Mouse (Mus musculus) kidney, postnatal 14 days (tissue): ENCODE data around the gene Serpina11.
"Not testable (repeated sequence)": the region's sequence is repeated elsewhere in the genome, so short reads cannot be mapped to it uniquely, and the experiment has no call there.

ENCODE experiments used
- DNase-seq: peaks from one replicate; pipeline ENCODE4 v3.0.0; 2022; ENCODE audit warnings: mixed read lengths

Gene Serpina11

DNA sequence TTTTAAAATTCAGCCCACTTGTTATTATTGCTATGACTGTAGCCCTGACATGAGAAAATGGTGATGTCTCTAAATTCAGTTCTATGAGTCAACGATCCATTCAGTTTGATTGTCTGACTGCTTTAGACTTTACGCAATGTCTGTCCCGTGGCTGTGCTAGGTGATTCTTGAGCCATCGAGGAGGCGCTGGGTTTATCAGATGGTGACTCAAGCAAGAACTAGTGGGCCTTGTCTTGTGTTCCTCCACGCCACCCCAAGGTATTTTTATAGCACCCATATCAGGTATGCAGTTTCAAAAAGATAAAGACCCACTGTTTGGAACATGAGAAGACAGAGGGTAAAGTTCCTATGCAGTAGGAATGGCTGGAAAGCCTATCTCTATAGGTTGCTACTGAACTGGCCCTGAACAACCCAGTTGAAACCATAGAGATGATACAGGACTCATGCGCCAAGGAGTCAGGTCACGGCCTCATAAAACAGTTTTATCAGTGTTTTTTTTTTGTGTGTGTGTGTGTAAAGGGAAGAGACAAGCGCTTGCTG is 20.1 kb downstream of the Serpina11 start:
- DNase-seq, result no peak

DNA sequence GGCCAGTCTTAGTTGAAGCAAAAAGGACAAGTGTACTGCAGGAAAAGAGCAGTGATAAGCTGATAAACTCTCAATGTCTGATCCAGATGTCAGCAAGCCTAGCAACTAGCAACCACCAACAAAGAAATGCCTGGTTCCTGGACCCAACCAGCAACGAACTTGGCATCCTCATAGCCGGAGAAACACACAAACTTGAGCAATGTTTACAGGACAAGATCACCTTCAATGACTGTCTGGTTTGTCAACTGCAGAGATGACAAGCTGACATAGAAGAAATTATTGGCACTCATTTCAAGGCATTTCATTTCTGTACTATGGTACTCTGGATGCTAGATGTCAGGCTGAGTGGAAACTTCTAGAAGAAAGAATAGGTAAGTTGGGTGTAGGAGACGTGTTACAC is 23.0 kb downstream of the Serpina11 start:
- DNase-seq, result no peak

DNA sequence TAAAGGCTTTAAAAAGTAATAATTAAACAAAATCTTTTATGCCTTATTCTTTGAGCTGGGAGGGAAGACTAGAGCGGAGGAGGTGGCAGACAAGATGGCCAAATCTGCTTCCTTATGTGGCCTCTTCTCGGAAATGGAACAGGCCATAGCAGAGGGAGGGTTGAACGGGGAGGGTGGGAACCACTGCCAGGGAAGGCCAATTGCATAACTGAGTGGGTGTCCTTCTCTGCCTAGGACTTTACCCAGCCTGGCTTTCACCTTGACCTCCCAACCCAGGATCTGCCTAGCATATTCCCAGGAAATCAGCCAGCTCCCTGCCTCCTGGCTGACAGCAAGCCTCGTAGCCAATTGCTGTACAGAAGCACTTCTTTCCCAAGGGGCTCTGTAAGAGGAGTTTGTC is 26.5 kb downstream of the Serpina11 start:
- DNase-seq, result no peak

DNA sequence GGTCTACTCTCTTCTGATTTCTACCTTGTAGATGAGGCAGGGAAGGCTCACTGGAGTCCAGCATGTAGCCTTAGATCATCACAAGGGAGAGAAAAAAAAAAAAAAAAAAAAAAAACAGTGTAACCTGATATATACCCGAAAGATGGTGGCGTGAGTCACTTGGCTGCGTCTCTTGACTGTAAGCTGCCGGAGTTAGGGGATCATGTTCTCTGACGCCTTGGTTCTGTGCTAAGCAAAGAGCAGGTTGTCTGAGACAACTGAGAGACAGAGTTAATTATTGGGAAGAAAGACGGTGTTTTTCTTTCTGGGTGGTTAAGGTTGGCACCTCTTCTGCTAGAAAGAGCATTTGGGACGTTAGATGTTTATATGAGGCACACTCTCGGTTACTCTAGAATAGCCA is 26.9 kb downstream of the Serpina11 start:
- DNase-seq, result no peak

DNA sequence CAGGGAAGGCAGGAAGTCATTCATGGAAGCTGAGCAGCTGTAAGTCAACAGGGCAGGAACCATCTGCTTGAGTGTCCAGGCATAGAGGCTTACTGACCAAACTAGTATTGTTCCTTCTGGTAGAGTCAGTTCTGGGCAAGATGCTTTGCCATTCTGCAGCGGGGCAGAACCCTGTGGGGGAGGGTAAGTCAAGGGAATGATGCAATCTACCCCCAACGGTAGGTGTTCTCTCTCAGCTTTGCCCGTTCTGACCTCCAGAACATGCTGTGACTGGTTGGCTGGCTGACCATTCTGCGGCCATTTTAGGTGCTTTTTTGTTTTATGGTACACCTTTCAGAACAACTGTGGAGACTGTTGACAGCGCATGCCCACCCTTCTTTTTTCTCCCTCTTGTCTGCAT is 27.4 kb downstream of the Serpina11 start:
- DNase-seq, result no peak

DNA sequence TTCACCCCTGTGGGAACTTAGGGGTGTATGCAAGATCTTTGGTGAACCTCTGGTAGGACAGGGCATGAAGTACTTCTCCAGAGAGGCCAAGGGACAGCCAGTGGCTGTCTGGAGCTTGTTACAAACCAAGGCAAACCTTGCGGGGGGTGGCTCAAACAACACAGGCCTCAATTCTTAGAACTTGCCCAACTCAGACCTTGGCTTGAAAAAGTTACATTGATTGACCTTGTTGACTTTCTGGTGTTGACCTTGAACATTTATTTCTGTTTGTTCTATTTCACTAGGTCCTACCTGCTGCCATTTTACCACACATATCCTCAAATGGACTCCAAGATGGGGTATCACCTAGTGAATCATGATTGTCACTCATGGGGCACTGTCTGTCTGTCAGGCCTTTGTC is 28.0 kb downstream of the Serpina11 start:
- DNase-seq, result no peak

DNA sequence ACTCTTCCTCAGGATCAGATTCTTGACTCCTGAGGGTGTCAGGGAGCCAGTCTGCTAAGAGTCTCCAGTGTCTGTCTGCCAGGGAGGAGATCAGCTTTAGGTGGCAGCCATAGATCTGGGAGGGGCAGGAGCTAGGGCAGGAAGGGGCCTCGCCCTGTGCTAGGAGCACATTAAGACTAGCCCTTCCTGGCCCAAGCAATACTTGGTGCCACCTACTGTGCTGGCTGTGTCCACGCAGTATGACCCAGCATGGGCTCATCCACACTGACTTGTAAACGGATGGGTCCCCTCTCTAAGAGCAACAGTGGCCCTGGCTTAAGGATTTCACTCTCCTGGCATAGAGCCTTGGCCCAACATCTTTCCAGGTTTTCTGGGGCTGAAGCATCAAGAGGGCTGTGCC is 31.0 kb downstream of the Serpina11 start, which contains the start of gene Serpina1e:
Gene Serpina1e, minus strand, starts transcription at position 178 of the 400 bp plus-strand sequence.
- no peak for DNase-seq

DNA sequence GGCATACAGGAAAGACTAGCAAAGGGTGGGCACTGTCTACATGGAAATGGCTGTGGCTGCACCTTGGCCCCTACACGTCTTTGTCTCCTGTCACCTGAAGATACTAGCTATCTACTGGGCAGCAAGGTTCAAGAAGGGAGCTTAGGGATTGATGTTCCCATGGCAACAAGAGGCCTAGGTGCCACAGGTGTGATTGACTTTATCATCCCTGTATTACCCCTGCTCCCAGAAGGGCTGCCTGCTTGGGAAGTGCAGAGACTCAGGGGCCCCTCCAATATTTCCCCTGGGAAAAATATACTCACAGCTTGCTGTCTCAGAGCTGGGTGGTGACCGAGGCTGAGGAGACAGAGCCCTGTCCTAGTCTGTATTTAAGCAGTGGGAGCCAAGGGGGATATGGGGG is 33.2 kb downstream of the Serpina11 start:
- DNase-seq, result not testable (repeated sequence)

DNA sequence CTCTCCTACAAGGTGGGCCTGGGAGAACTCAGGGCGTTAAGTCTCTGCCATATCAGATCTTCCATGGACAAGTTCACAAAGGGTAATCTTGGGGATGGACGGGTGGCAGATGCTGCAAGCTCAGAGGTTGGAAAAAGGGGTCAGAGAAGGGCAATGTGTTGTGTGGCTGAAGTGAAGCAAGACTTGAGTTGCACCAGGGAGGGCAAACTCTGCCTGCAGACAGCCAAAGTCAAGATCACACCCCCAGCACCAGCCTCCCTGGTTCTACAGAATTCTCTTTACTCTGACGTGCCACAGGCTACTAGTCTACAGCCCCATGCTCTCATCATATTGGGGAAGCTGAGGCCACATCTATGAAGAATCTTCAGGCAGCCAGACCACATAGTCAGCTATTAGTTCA is 36.8 kb downstream of the Serpina11 start:
- not testable (repeated sequence) for DNase-seq

DNA sequence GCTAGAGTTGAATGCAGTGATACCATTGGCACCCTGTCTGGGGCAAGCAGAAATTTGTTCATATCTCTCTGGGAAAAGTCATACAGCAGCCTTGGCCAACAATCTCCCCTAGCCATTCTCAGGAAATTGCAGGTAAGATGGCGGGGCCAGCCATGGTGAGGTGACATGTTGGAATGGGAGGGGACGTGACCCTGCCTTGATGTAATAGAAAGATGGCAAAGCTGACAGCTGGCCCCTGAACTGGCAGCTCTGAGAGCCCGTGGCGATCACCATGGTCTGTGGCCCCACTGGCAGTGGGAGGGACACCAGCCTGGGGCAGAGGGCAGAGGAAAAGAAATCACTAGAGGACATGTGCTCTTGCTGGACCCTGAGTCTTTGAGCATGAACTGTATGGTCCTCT is 43.5 kb downstream of the Serpina11 start:
- no peak for DNase-seq
